Mouse (Mus musculus): ENCODE results near the gene Ctrb1.

GRCm38 (mm10) chr8:111713817-111714216, 23.0 kb upstream of the Ctrb1 start:
- no peak for TF ChIP-seq POLR2A (IDR thresholded peaks at IDR 0.05; ENCODE audit: borderline replicate concordance, extremely low read depth, low read depth, low read length)
- no peak for TF ChIP-seq CTCF (IDR thresholded peaks at IDR 0.05; ENCODE audit: insufficient read depth, low read length)
